Mouse (Mus musculus) midbrain, embryonic 16.5 days (tissue): ENCODE measurements around the gene Csf2rb. TPM values are rescaled to one million over a fixed set of nuclear protein-coding genes. Genes with fewer than 3 reads are reported as not detected.

Source experiments
- ATAC-seq: fragments of 200-750 bp; cut with Nextera tagmentation; 2 replicates; pipeline ENCODE4 v1.8.0; 2017; ENCODE audit warnings: moderate TSS enrichment
- H3K27ac ChIP-seq: fragments of 300-500 bp; sonication (generic); 2 replicates; pipeline ENCODE4 v1.5.1; 2014; ENCODE audit warnings: mild to moderate bottlenecking, low read length, mixed read lengths
- H3K27me3 ChIP-seq: fragments of 300-500 bp; sonication (generic); 2 replicates; pipeline ENCODE4 v1.6.1; 2014; ENCODE audit warnings: low read depth, low read length, mixed read lengths; ENCODE audit not compliant: control insufficient read depth, insufficient read depth
- H3K36me3 ChIP-seq: fragments of 300-500 bp; sonication (generic); 2 replicates; pipeline ENCODE4 v1.6.1; 2014; ENCODE audit warnings: mild to moderate bottlenecking, low read length, moderate library complexity, mixed read lengths; ENCODE audit not compliant: control insufficient read depth, insufficient read depth
- H3K4me1 ChIP-seq: fragments of 300-500 bp; sonication (generic); 2 replicates; pipeline ENCODE4 v1.6.1; 2014; ENCODE audit warnings: mild to moderate bottlenecking, low read length, mixed read lengths; ENCODE audit not compliant: control insufficient read depth, insufficient read depth
- H3K4me2 ChIP-seq: fragments of 300-500 bp; sonication (generic); 2 replicates; pipeline ENCODE4 v1.6.1; 2014; ENCODE audit warnings: mild to moderate bottlenecking, low read length, mixed read lengths
- H3K4me3 ChIP-seq: fragments of 300-500 bp; sonication (generic); 2 replicates; pipeline ENCODE4 v1.5.1; 2014; ENCODE audit warnings: low read depth, mild to moderate bottlenecking, low read length, moderate library complexity, mixed read lengths
- H3K9ac ChIP-seq: fragments of 300-500 bp; sonication (generic); 2 replicates; pipeline ENCODE4 v1.6.1; 2014; ENCODE audit warnings: low read depth, low read length, mixed read lengths
- H3K9me3 ChIP-seq: fragments of 300-500 bp; sonication (generic); replicated peaks from 2 replicates; pipeline ENCODE4 v1.6.1; 2014; ENCODE audit warnings: mild to moderate bottlenecking, low read length, mixed read lengths; ENCODE audit not compliant: control insufficient read depth, poor library complexity, severe bottlenecking
- WGBS: fragments of 180-500 bp; shearing (Covaris S2); extraction: QIAGEN DNeasy Blood & Tissue Kit; methylation state at CpG from one replicate; pipeline ENCODE4 v1.1.7; 2014; 5-methylcytosine and 5-hydroxymethylcytosine counted together
- polyA plus RNA-seq: library from polyadenylated mRNA; unstranded; fragments of >200 nt; fragmentation: Nextera tagmentation; extraction: Ambion mirVana; gene quantifications from 2 replicates; pipeline ENCODE4 v1.2.1, GENCODE M21; 2015

The Csf2rb gene
- polyA plus RNA-seq, 1 experiment from 2014 or later = 0.48 TPM

DNA sequence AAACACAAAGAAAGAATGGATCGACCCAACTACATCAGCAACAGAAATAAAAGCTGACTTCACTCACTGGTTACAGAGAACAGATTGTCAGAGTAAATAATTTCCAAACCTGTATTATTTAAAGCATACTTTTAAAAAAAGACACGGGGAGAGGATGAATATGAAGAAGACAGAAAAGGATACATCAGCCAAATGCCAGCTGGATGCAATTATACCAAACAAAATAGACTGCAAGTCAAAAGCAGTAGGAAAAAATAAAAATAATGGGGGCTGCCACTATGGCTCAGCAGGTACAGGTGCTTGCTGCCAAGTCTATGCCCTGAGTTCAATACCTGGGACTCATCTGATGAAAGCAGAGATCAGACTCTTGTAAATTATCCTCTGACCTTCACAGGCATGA lies 54.7 kb downstream of the Csf2rb start:
- 81% methylated on average over 2 of the region's 2 CpGs for WGBS
- Histone ChIP-seq H3K36me3 (no peaks in the 10 kb centered on the region), H3K4me3 (no peak overlapping the region), H3K9ac (no peak overlapping the region), H3K4me2 (no peak overlapping the region), H3K27me3 (no peaks in the 10 kb centered on the region), H3K27ac (no peak overlapping the region), H3K9me3 (no peaks in the 10 kb centered on the region), H3K4me1 (no peaks in the 10 kb centered on the region)
- no peak for ATAC-seq

GRCm38 (mm10) chr15:78380741-78381140 lies 55.2 kb downstream of the Csf2rb start:
- Histone ChIP-seq H3K4me2 (no peak overlapping the region), H3K36me3 (no peaks in the 10 kb centered on the region), H3K4me3 (no peak overlapping the region), H3K9me3 (no peaks in the 10 kb centered on the region), H3K9ac (no peak overlapping the region), H3K4me1 (no peaks in the 10 kb centered on the region), H3K27me3 (no peaks in the 10 kb centered on the region), H3K27ac (no peak overlapping the region)
- ATAC-seq = no peak
- WGBS = 33% methylated on average over 4 of the region's 4 CpGs

GRCm38 (mm10) chr15:78382115-78382514 lies 56.6 kb downstream of the Csf2rb start:
- WGBS = 65% methylated on average over 4 of the region's 4 CpGs
- H3K27me3 ChIP-seq = no peaks in the 10 kb centered on the region
- H3K9ac ChIP-seq = no peak overlapping the region
- H3K4me1 ChIP-seq = no peaks in the 10 kb centered on the region
- H3K27ac ChIP-seq = no peak overlapping the region
- H3K9me3 ChIP-seq = no peaks in the 10 kb centered on the region
- H3K4me2 ChIP-seq = no peak overlapping the region
- no peaks in the 10 kb centered on the region for H3K36me3 ChIP-seq
- no peak for ATAC-seq
- no peak overlapping the region for H3K4me3 ChIP-seq

DNA sequence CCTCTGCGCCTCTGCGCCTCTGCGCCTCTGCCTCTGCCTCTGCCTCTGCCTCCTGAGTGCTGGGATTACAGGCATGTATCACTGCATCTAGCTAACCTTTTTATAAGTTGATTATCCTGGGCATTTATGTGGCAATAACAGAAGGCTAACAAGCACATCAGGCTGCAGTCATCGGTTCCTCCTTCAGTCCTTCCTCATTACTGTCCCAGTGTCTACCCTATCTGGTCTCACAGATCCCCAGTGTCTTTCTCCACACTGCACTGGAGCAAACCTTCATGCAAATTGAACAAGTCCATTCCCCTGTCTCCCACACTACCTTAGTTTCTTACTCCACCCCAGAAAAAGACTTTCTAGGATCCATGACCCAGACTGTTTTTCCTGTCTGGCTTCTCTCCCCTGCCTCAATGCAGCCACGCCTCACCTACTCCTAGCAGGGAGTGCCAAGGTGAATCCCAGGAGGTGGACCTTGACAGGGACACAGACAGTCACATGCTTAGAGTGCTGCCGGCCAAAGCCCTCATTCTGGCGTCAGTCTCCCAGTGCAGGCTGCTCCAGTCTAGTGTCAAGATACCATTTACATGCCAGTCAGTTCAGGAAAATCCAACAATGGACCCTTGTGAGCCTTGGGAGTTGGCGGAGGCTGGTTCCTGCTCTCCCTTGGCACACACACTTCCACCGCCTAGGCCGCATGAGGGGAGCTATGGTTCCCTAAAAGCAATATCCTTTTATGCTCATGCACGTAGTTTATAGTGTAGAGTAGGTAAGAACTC lies 58.1 kb downstream of the Csf2rb start:
- peak; percentile 82 for ATAC-seq
- no peaks in the 10 kb centered on the region for H3K9me3 ChIP-seq
- H3K4me1 ChIP-seq = no peaks in the 10 kb centered on the region

DNA sequence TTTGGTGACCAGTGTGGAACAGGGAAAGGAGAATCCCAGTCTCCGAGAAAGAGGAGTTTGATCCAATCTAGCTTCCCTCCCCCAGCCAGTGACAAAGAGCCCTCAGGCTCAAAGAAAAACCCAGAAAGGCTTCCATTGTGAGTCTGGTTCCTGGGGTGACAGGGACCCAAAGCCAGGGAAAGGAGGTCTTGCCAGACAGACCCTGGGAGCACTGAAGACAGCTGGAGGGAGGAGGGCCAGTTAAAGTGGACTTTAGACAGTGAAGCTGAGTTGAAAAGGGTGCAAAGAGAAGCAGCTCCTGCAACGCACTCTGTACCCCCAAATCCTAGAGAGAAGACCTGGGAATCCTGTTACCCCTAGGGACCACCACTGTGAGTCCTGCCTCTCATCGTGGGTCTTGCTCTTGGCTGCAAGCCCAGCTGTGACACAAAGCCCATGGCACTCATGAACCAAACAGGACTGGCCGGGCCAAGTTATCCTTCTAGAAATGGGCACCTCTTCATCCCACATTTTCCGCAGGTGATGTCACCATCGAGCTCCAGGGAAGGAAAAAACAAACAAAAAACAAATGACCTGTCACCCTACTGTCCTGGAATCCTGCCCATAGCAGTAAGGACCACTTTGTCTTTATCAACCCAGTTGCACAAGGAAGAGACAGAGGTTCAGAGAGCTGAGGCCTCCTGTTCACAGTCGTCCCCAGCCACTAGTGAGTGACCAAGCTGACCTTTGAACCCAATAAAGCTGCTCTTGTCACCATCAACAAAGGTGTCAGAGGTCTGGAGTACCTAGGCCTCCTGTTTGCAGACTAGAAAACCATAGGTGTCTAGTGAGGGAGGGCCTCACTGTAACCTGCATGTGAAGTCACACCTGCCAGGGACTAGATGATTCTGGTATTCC lies 58.9 kb downstream of the Csf2rb start:
- peak; percentile 39 for ATAC-seq
- Histone ChIP-seq H3K4me2 (no peak overlapping the region), H3K4me3 (no peak overlapping the region), H3K9me3 (no peaks in the 10 kb centered on the region), H3K9ac (no peak overlapping the region), H3K4me1 (no peaks in the 10 kb centered on the region), H3K27ac (peak overlapping the region; percentile 69), H3K36me3 (no peaks in the 10 kb centered on the region), H3K27me3 (no peaks in the 10 kb centered on the region)
- 65% methylated on average over 7 of the region's 7 CpGs for WGBS

More for the DNA sequence above, 58.1 kb downstream of the Csf2rb start:
- Histone ChIP-seq H3K36me3 (no peaks in the 10 kb centered on the region), H3K27me3 (no peaks in the 10 kb centered on the region), H3K4me3 (no peak overlapping the region), H3K9ac (no peak overlapping the region), H3K4me2 (no peak overlapping the region), H3K27ac (peak overlapping the region; percentile 69)
- WGBS = 73% methylated on average over 11 of the region's 11 CpGs

GRCm38 (mm10) chr15:78385564-78385963 lies 60.0 kb downstream of the Csf2rb start:
- Histone ChIP-seq H3K9ac (no peak overlapping the region), H3K27ac (no peak overlapping the region), H3K4me2 (no peak overlapping the region), H3K27me3 (no peaks in the 10 kb centered on the region), H3K9me3 (no peaks in the 10 kb centered on the region), H3K36me3 (no peaks in the 10 kb centered on the region), H3K4me1 (no peaks in the 10 kb centered on the region), H3K4me3 (no peak overlapping the region)
- 87% methylated on average over 1 of the region's 1 CpGs for WGBS
- ATAC-seq = no peak

DNA sequence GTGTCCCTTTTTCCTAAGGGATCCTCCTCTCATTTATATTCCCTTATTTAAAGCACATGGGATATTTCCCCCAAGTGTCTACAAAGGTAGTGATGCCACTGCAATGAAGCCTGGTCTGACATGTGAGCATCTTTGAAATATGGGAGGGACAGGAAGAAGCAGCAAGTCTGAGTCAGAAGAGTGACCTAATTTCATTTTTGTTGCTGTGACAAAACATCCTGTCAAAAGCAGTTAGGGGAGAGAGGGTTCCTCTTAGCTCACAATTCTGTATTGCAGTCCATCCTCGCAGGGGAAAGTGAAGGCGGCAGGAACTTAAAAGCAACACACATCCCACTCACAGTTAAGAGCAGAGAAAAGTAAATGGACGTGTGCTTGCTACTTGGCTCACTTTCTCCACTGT lies 65.3 kb downstream of the Csf2rb start:
- no peaks in the 10 kb centered on the region for H3K9me3 ChIP-seq
- no peak for ATAC-seq
- H3K36me3 ChIP-seq = no peaks in the 10 kb centered on the region
- H3K4me2 ChIP-seq = no peak overlapping the region
- H3K27ac ChIP-seq = no peak overlapping the region
- no peak overlapping the region for H3K9ac ChIP-seq
- 83% methylated on average over 3 of the region's 3 CpGs for WGBS
- no peaks in the 10 kb centered on the region for H3K4me1 ChIP-seq
- no peak overlapping the region for H3K4me3 ChIP-seq
- no peaks in the 10 kb centered on the region for H3K27me3 ChIP-seq

- H3K36me3 ChIP-seq = no peaks in the 10 kb centered on the region
- no peaks in the 10 kb centered on the region for H3K4me1 ChIP-seq
- H3K9ac ChIP-seq = no peak within 1 kb of the TSS
- H3K9me3 ChIP-seq = no peaks in the 10 kb centered on the region
- no peaks in the 10 kb centered on the region for H3K27me3 ChIP-seq
- no peak within 1 kb of the TSS for H3K27ac ChIP-seq
- no peak within 1 kb of the TSS for H3K4me3 ChIP-seq
- ATAC-seq = no peak
- WGBS = 88% methylated on average over 8 of the region's 8 CpGs
- H3K4me2 ChIP-seq = no peak within 1 kb of the TSS
Measured at GRCm38 (mm10) chr15:78395478-78395962, 70.0 kb downstream of the Csf2rb start, which contains the start of gene Tex33. Gene Tex33, minus strand, starts transcription at chr15:78395912.

GRCm38 (mm10) chr15:78401345-78401744 lies 75.8 kb downstream of the Csf2rb start:
- Histone ChIP-seq H3K9ac (no peak overlapping the region), H3K4me1 (peaks cover 3% of the 10 kb centered on the region; the same call in 1 of the 2 replicates), H3K36me3 (no peaks in the 10 kb centered on the region), H3K9me3 (no peaks in the 10 kb centered on the region), H3K4me2 (no peak overlapping the region), H3K4me3 (no peak overlapping the region), H3K27me3 (no peaks in the 10 kb centered on the region), H3K27ac (no peak overlapping the region)
- 71% methylated on average over 6 of the region's 6 CpGs for WGBS
- no peak for ATAC-seq
